Mouse (Mus musculus) hindlimb bud, embryonic 11.5 days (tissue): ENCODE data around the gene Ndufa13.

Experiments
- DNase-seq: peaks from one replicate; pipeline ENCODE4 v3.0.0-alpha.2; 2012; ENCODE audit warnings: low read depth, low spot score; ENCODE audit errors: extremely low spot score

The Ndufa13 gene

GRCm38 (mm10) chr8:69911917-69912316 is 9.6 kb upstream of the Ndufa13 start:
- no peak for DNase-seq

GRCm38 (mm10) chr8:69907106-69907505 is 4.7 kb upstream of the Ndufa13 start:
- DNase-seq, result no peak

GRCm38 (mm10) chr8:69906260-69906659 is 3.9 kb upstream of the Ndufa13 start:
- DNase-seq, result no peak

GRCm38 (mm10) chr8:69904096-69904495 is 1.7 kb upstream of the Ndufa13 start:
- DNase-seq, result no peak

GRCm38 (mm10) chr8:69903063-69903542 is 745 bp upstream of the Ndufa13 start:
- peak; percentile 100 for DNase-seq

- peak; percentile 95 for DNase-seq
Measured at GRCm38 (mm10) chr8:69901484-69902162, 735 bp downstream of the Ndufa13 start.

DNA sequence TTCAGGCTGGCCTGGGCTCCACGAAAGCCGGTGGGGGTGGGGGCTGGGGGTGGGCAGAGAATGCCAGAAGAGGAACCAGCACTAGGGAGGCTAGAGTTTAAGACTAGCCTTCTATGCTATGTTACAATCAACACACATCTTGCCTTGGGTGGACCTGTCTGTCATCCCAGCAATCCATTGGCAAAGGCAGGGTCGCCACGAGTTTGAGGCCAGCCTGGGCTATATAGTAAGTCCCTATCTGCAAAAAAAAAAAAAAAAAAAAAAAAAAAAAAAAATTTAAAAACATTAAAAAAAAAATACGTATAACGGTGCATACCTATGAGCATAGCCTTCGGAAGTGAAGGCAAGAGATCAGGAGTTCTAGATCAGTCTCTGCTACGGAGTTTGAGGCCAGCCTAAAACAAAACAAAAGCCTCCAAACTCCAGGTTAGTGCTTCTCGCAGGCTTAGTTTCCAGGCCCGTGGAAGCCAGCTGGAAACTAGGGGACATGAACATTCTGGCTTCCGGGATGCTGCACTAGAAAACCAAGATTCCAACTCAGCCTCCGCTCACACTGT is 1.4 kb downstream of the Ndufa13 start:
- no peak for DNase-seq

DNA sequence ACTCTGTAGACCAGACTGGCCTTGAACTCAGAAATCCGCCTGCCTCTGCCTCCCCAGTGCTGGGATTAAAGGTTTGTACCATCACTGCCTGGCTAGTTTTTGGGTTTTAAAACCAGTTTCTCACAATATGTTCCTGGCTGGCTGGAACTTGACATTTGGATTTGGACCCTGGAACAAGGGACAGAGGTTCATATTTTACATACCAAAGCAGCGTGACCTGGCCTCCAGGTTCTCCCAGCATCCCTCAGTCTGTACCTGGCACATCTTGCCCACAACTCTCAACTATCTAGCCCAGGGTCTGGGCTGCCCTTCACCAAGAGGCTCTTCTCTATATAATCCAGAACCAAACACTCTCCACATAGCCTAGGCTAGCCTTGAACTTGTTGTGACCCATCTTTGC is 2.5 kb downstream of the Ndufa13 start:
- DNase-seq, result no peak

DNA sequence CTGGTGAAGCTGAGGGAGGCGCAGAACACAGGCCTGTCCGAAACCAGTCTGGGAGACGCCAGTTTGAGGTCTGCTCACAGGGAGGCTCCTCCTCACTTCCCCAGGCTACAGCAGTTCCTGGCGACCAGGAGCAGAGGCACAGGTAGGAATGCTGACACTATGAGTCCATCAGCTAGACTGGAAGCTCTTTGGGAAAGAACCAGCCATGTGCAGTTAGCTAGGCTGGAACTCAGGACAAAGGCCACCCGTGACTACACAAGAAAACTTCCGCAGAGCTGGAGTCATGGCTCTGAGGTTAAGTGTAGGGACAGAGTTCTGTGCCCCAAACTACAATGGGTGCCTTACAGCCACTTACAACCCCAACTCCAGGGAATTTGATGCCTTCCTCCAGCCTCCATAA is 4.5 kb downstream of the Ndufa13 start:
- no peak for DNase-seq

DNA sequence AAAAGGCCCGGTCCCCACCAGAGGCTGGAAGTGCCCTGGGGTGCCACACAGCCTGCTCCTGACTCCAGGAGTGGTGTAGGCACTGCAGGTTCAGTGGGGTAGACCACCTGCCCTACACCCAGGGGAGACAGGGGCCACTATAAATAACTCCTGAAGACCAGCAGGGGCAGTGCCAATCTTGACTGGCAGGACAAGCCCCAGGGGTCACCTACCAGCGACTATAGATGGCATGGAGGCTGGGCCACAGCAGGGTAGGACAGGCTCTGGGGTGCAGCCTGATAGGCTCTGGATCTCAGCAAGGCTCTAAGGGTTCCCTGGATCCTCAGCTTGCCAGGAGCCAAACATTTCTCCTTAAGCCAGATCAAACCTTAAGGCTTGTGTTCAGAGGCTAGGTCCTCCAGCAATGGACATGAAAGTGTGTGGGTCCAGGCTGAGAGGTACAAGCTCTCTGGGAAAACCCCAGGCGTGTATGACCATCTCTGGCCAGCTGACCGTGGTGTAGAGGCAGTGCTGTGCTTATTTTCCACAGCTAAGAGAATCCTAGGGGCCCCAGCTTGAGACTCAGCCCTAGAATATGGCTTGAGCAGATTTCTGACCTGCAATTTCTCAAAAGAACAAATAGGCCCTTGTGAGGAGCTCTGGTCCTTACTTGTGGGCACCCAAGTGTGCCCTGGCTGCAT is 6.4 kb downstream of the Ndufa13 start:
- no peak for DNase-seq

GRCm38 (mm10) chr8:69894836-69895332 is 7.5 kb downstream of the Ndufa13 start:
- no peak for DNase-seq

- no peak for DNase-seq
Measured at GRCm38 (mm10) chr8:69893863-69894262, 8.5 kb downstream of the Ndufa13 start.

GRCm38 (mm10) chr8:69890813-69891241 is 11.5 kb downstream of the Ndufa13 start:
- no peak for DNase-seq

- no peak for DNase-seq
Measured at GRCm38 (mm10) chr8:69888902-69889301, 13.5 kb downstream of the Ndufa13 start.

- DNase-seq, result no peak
Measured at GRCm38 (mm10) chr8:69888244-69888866, 14.0 kb downstream of the Ndufa13 start.

GRCm38 (mm10) chr8:69887289-69888243 is 14.8 kb downstream of the Ndufa13 start, which contains the start of gene Cilp2:
Gene Cilp2 (minus strand): TSS chr8:69887687.
- DNase-seq, result no peak

DNA sequence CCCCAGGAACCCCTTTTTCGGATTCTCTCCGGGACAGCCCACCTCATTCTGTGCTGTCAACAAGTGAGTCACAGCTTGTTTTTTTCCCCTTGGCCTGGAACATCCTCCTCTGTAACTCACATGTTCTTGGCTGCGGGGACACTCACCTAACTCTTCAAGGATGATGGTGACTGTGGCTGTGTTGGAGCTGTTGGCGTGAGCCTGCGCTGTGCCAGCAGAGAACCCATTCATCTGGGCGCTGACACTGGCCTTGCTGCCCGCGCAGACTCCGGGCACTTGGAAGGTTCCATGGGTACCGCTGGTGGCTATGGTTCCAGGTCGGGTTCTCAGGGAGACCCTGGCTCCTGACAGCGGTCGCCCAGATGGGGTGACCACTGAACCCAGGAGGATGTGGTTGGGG is 18.2 kb downstream of the Ndufa13 start:
- no peak for DNase-seq

DNA sequence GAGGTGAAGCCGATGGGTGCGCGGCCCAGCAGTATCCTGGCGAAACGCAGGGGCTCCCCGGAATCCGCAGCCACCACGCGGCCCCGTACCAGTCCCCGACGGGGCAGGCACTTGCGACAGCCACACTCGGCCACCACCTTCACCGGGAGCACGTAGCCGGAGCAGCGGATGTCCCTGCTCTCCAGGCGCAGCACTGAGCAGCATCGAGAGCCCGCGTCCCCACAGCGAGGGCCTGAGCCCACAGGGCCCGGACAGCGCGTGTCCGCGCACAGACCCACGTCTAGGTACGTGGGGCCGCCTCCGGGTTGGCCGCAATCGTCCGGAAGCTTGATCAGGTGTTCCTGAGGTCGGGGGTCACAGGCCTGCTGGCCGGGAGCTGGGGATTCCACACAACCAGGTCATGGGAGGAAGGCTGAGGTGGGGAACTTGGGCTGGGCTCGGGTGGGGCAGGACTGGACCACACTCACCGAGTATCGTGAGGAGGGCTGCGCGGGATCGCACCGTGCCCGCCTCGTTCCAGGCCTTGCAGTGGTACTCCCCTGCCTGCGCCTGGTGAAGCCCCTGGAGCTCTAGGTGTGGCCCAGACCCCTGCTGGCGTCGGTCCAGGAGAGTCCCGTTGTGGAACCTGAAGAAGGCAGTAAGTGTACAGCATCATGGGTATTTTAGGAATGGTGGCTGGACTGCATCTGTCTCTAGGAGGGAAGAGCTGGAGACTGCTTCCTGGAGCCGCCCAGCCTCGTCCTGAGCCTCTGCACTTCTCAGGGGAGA is 19.3 kb downstream of the Ndufa13 start:
- no peak for DNase-seq

GRCm38 (mm10) chr8:69882021-69882756 is 20.2 kb downstream of the Ndufa13 start:
- DNase-seq, result no peak
